Mouse (Mus musculus): ENCODE data around the gene Btc. TPM values are rescaled to one million over a fixed set of nuclear protein-coding genes. Genes with fewer than 3 reads are reported as not detected.

The Btc gene
- polyA plus RNA-seq, 1 experiment from 2014 or later: 1.9 TPM

- Histone ChIP-seq H3K9me3 (ENCODE audit: control insufficient read depth, low read length) (no peaks in the 10 kb centered on the region), H3K9ac (ENCODE audit: low read depth, low read length) (no peak overlapping the region), H3K36me3 (ENCODE audit: control insufficient read depth, insufficient read depth, low read length) (no peaks in the 10 kb centered on the region), H3K4me2 (ENCODE audit: low read depth, low read length) (no peak overlapping the region), H3K4me1 (ENCODE audit: control insufficient read depth, insufficient read depth, low read length) (no peaks in the 10 kb centered on the region), H3K27me3 (replicated peaks; ENCODE audit: control insufficient read depth, insufficient read depth, low read length) (no peaks in the 10 kb centered on the region), H3K4me3 (ENCODE audit: low read depth, low read length) (no peak overlapping the region), H3K27ac (replicated peaks; ENCODE audit: low read depth, low read length) (no peak overlapping the region)
- DNase-seq (ENCODE audit: low spot score) (no peak), ATAC-seq (ENCODE audit: low read depth) (no peak)
- 47% methylated on average over 2 of the region's 2 CpGs for WGBS
Observed at GRCm38 (mm10) chr5:91400493-91401096, 2.2 kb downstream of the Btc start.

- H3K9me3 ChIP-seq (ENCODE audit: control insufficient read depth, low read length): no peaks in the 10 kb centered on the region
- DNase-seq (ENCODE audit: low spot score) (no peak), ATAC-seq (ENCODE audit: low read depth) (no peak)
- no peak overlapping the region for H3K9ac ChIP-seq (ENCODE audit: low read depth, low read length)
- no peaks in the 10 kb centered on the region for H3K4me1 ChIP-seq (ENCODE audit: control insufficient read depth, insufficient read depth, low read length)
- WGBS: 65% methylated on average over 2 of the region's 2 CpGs
- no peaks in the 10 kb centered on the region for H3K36me3 ChIP-seq (ENCODE audit: control insufficient read depth, insufficient read depth, low read length)
- no peak overlapping the region for H3K4me2 ChIP-seq (ENCODE audit: low read depth, low read length)
- no peak overlapping the region for H3K27ac ChIP-seq (replicated peaks; ENCODE audit: low read depth, low read length)
- no peak overlapping the region for H3K4me3 ChIP-seq (ENCODE audit: low read depth, low read length)
- no peaks in the 10 kb centered on the region for H3K27me3 ChIP-seq (replicated peaks; ENCODE audit: control insufficient read depth, insufficient read depth, low read length)
Observed at GRCm38 (mm10) chr5:91375467-91375866, 27.3 kb downstream of the Btc start.

GRCm38 (mm10) chr5:91368061-91368565, 34.7 kb downstream of the Btc start:
- 89% methylated on average over 13 of the region's 13 CpGs for WGBS
- peak; percentile 34 for DNase-seq (ENCODE audit: low spot score)

DNA sequence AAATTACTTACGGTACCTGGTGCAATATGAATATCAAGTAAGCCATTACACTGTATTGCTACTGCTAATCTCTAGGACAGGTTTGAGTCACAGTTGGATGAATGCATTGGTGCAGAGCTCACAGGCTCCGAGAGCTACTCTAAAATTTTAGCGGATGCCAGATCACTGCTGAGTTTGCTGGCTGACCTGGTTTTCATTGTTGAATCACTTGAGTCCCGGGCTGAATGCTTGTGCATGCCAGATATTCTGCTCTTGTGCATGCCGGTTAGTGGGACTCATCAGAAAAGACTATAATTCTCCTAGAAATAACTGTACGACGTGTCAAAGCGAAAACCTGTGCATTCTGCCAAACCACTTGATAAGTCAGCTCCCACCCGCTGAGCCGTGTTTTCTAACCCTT, 35.9 kb downstream of the Btc start:
- no peak overlapping the region for H3K4me2 ChIP-seq (ENCODE audit: low read depth, low read length)
- no peaks in the 10 kb centered on the region for H3K27me3 ChIP-seq (replicated peaks; ENCODE audit: control insufficient read depth, insufficient read depth, low read length)
- no peaks in the 10 kb centered on the region for H3K9me3 ChIP-seq (ENCODE audit: control insufficient read depth, low read length)
- H3K4me3 ChIP-seq (ENCODE audit: low read depth, low read length): no peak overlapping the region
- DNase-seq (ENCODE audit: low spot score) (peak; percentile 30), ATAC-seq (ENCODE audit: low read depth) (no peak)
- WGBS: 70% methylated on average over 10 of the region's 10 CpGs
- H3K27ac ChIP-seq (replicated peaks; ENCODE audit: low read depth, low read length): no peak overlapping the region
- H3K36me3 ChIP-seq (ENCODE audit: control insufficient read depth, insufficient read depth, low read length): no peaks in the 10 kb centered on the region
- H3K9ac ChIP-seq (ENCODE audit: low read depth, low read length): no peak overlapping the region
- H3K4me1 ChIP-seq (ENCODE audit: control insufficient read depth, insufficient read depth, low read length): no peaks in the 10 kb centered on the region

More at GRCm38 (mm10) chr5:91368061-91368565, 34.7 kb downstream of the Btc start:
- Histone ChIP-seq H3K36me3 (ENCODE audit: control insufficient read depth, insufficient read depth, low read length) (no peaks in the 10 kb centered on the region), H3K4me2 (ENCODE audit: low read depth, low read length) (no peak overlapping the region), H3K27me3 (replicated peaks; ENCODE audit: control insufficient read depth, insufficient read depth, low read length) (no peaks in the 10 kb centered on the region), H3K4me3 (ENCODE audit: low read depth, low read length) (no peak overlapping the region), H3K4me1 (ENCODE audit: control insufficient read depth, insufficient read depth, low read length) (no peaks in the 10 kb centered on the region), H3K9ac (ENCODE audit: low read depth, low read length) (no peak overlapping the region), H3K9me3 (ENCODE audit: control insufficient read depth, low read length) (no peaks in the 10 kb centered on the region), H3K27ac (replicated peaks; ENCODE audit: low read depth, low read length) (no peak overlapping the region)
- no peak for ATAC-seq (ENCODE audit: low read depth)

- H3K4me3 ChIP-seq (ENCODE audit: low read depth, low read length): no peak overlapping the region
- no peaks in the 10 kb centered on the region for H3K9me3 ChIP-seq (ENCODE audit: control insufficient read depth, low read length)
- H3K27ac ChIP-seq (replicated peaks; ENCODE audit: low read depth, low read length): no peak overlapping the region
- no peak for DNase-seq (ENCODE audit: low spot score)
- H3K4me2 ChIP-seq (ENCODE audit: low read depth, low read length): no peak overlapping the region
- no peak for ATAC-seq (ENCODE audit: low read depth)
- H3K4me1 ChIP-seq (ENCODE audit: control insufficient read depth, insufficient read depth, low read length): no peaks in the 10 kb centered on the region
- H3K9ac ChIP-seq (ENCODE audit: low read depth, low read length): no peak overlapping the region
- WGBS: 85% methylated on average over 6 of the region's 6 CpGs
- H3K27me3 ChIP-seq (replicated peaks; ENCODE audit: control insufficient read depth, insufficient read depth, low read length): no peaks in the 10 kb centered on the region
- no peaks in the 10 kb centered on the region for H3K36me3 ChIP-seq (ENCODE audit: control insufficient read depth, insufficient read depth, low read length)
Observed at GRCm38 (mm10) chr5:91363274-91363991, 39.4 kb downstream of the Btc start.

DNA sequence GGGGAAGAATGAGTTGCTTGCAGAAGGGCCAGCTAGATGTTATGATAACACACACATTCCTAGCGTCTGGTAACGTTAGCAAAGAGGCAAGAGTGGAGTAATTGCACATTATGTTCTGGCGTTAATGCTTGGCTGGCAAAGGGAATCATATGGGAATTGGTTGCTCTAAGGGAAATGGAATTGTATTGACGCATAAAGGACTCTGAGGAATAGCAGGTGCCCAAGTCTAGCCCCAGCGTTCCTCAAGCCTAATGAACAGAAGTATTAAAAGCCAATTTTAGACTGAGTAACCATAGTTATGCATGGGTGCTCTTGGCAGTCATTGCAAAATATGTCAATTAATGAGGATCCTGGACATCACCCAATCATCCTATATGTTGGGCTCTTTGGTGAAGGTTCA, 50.1 kb downstream of the Btc start:
- Histone ChIP-seq H3K36me3 (ENCODE audit: control insufficient read depth, insufficient read depth, low read length) (no peaks in the 10 kb centered on the region), H3K27ac (replicated peaks; ENCODE audit: low read depth, low read length) (no peak overlapping the region), H3K4me2 (ENCODE audit: low read depth, low read length) (no peak overlapping the region), H3K9me3 (ENCODE audit: control insufficient read depth, low read length) (no peaks in the 10 kb centered on the region), H3K4me1 (ENCODE audit: control insufficient read depth, insufficient read depth, low read length) (no peaks in the 10 kb centered on the region), H3K27me3 (replicated peaks; ENCODE audit: control insufficient read depth, insufficient read depth, low read length) (no peaks in the 10 kb centered on the region), H3K9ac (ENCODE audit: low read depth, low read length) (no peak overlapping the region), H3K4me3 (ENCODE audit: low read depth, low read length) (no peak overlapping the region)
- WGBS: 50% methylated on average over 5 of the region's 5 CpGs
- DNase-seq (ENCODE audit: low spot score) (no peak), ATAC-seq (ENCODE audit: low read depth) (no peak)

- no peak overlapping the region for H3K9ac ChIP-seq (ENCODE audit: low read depth, low read length)
- ATAC-seq (ENCODE audit: low read depth) (no peak), DNase-seq (ENCODE audit: low spot score) (no peak)
- no peaks in the 10 kb centered on the region for H3K36me3 ChIP-seq (ENCODE audit: control insufficient read depth, insufficient read depth, low read length)
- H3K4me2 ChIP-seq (ENCODE audit: low read depth, low read length): no peak overlapping the region
- no peaks in the 10 kb centered on the region for H3K4me1 ChIP-seq (ENCODE audit: control insufficient read depth, insufficient read depth, low read length)
- H3K27ac ChIP-seq (replicated peaks; ENCODE audit: low read depth, low read length): no peak overlapping the region
- WGBS: 76% methylated on average over 5 of the region's 5 CpGs
- H3K4me3 ChIP-seq (ENCODE audit: low read depth, low read length): no peak overlapping the region
- no peaks in the 10 kb centered on the region for H3K9me3 ChIP-seq (ENCODE audit: control insufficient read depth, low read length)
- no peaks in the 10 kb centered on the region for H3K27me3 ChIP-seq (replicated peaks; ENCODE audit: control insufficient read depth, insufficient read depth, low read length)
Observed at GRCm38 (mm10) chr5:91345681-91346080, 57.1 kb downstream of the Btc start.

DNA sequence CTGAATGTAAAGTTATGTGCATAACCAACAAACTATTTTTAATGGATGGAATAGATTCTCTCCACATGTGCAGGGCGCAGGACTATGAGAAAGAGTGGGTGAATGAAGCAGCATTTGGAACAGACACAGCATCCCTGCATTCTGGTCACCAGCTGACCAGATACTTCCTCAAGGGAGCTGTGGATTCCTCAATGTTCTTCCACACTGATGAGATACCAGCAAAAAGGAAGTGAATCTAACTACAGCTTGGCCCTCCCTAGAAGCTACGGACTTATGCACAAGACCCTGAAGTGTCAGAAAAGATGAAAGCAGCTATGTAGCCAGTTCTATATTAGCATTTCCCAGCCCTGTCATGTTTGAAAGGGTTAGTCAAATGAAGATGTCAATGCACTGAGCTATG, 57.7 kb downstream of the Btc start:
- Histone ChIP-seq H3K9me3 (ENCODE audit: control insufficient read depth, low read length) (no peaks in the 10 kb centered on the region), H3K27ac (replicated peaks; ENCODE audit: low read depth, low read length) (no peak overlapping the region), H3K36me3 (ENCODE audit: control insufficient read depth, insufficient read depth, low read length) (no peaks in the 10 kb centered on the region), H3K27me3 (replicated peaks; ENCODE audit: control insufficient read depth, insufficient read depth, low read length) (no peaks in the 10 kb centered on the region), H3K9ac (ENCODE audit: low read depth, low read length) (no peak overlapping the region), H3K4me1 (ENCODE audit: control insufficient read depth, insufficient read depth, low read length) (no peaks in the 10 kb centered on the region), H3K4me3 (ENCODE audit: low read depth, low read length) (no peak overlapping the region), H3K4me2 (ENCODE audit: low read depth, low read length) (no peak overlapping the region)
- DNase-seq (ENCODE audit: low spot score) (no peak), ATAC-seq (ENCODE audit: low read depth) (no peak)
- 75% methylated on average over 2 of the region's 2 CpGs for WGBS

Data from embryonic facial prominence, embryonic 14.5 days (tissue).